Mouse (Mus musculus): ENCODE measurements around the gene H2afv. TPM values are rescaled to one million over a fixed set of nuclear protein-coding genes. Genes with fewer than 3 reads are reported as not detected.

The H2afv gene
- polyA plus RNA-seq, 1 experiment from 2014 or later = 617 TPM

GRCm38 (mm10) chr11:6392857-6393256 is 51.4 kb downstream of the H2afv start:
- ATAC-seq = no peak
- Histone ChIP-seq H3K27me3 (no peaks in the 10 kb centered on the region), H3K27ac (no peak overlapping the region), H3K36me3 (peaks cover 61% of the 10 kb centered on the region), H3K4me2 (replicated peaks) (no peak overlapping the region), H3K4me1 (replicated peaks) (peaks cover 27% of the 10 kb centered on the region), H3K9ac (replicated peaks) (no peak overlapping the region), H3K9me3 (no peaks in the 10 kb centered on the region), H3K4me3 (replicated peaks) (no peak overlapping the region)
- 92% methylated on average over 6 of the region's 6 CpGs for WGBS

- 0 out of 2 replicates have a peak overlapping the region, but pooled peaks have one; percentile 4 for H3K4me3 ChIP-seq (replicated peaks)
- no peaks in the 10 kb centered on the region for H3K27me3 ChIP-seq
- H3K9me3 ChIP-seq = no peaks in the 10 kb centered on the region
- 0 out of 2 replicates have a peak overlapping the region, but pooled peaks have one; percentile 11 for H3K9ac ChIP-seq (replicated peaks)
- no peak overlapping the region for H3K27ac ChIP-seq
- peaks cover 50% of the 10 kb centered on the region for H3K36me3 ChIP-seq
- H3K4me1 ChIP-seq (replicated peaks) = peaks cover 27% of the 10 kb centered on the region
- WGBS = 92% methylated on average over 8 of the region's 8 CpGs
- ATAC-seq = no peak
- H3K4me2 ChIP-seq (replicated peaks) = peak overlapping the region; percentile 82
Observed at GRCm38 (mm10) chr11:6391516-6392276, 52.5 kb downstream of the H2afv start.

- no peak for ATAC-seq
- Histone ChIP-seq H3K27ac (no peak overlapping the region; the same call in 1 of the 2 replicates), H3K4me1 (replicated peaks) (peaks cover 27% of the 10 kb centered on the region), H3K9me3 (no peaks in the 10 kb centered on the region), H3K4me3 (replicated peaks) (peak overlapping the region; percentile 96), H3K36me3 (peaks cover 38% of the 10 kb centered on the region), H3K4me2 (replicated peaks) (peak overlapping the region; percentile 82), H3K9ac (replicated peaks) (peak overlapping the region; percentile 97), H3K27me3 (no peaks in the 10 kb centered on the region)
- 81% methylated on average over 8 of the region's 8 CpGs for WGBS
Observed at GRCm38 (mm10) chr11:6390376-6391053, 53.7 kb downstream of the H2afv start.

GRCm38 (mm10) chr11:6389483-6389921 is 54.7 kb downstream of the H2afv start:
- Histone ChIP-seq H3K4me1 (replicated peaks) (peaks cover 27% of the 10 kb centered on the region), H3K4me2 (replicated peaks) (peak overlapping the region; percentile 82), H3K9me3 (no peaks in the 10 kb centered on the region), H3K27me3 (no peaks in the 10 kb centered on the region), H3K9ac (replicated peaks) (peak overlapping the region; percentile 97), H3K27ac (peak overlapping the region; percentile 95), H3K36me3 (peaks cover 28% of the 10 kb centered on the region), H3K4me3 (replicated peaks) (peak overlapping the region; percentile 96)
- ATAC-seq = peak; percentile 49
- WGBS = under 1% methylated on average over 21 of the region's 43 CpGs

GRCm38 (mm10) chr11:6388726-6389413 is 55.4 kb downstream of the H2afv start, which contains the start of gene Zmiz2:
Gene Zmiz2 (plus strand): TSS chr11:6389074.
- peaks cover 24% of the 10 kb centered on the region for H3K4me1 ChIP-seq (replicated peaks)
- H3K4me2 ChIP-seq (replicated peaks) = peak within 1 kb of the TSS; percentile 82
- no peaks in the 10 kb centered on the region for H3K9me3 ChIP-seq
- H3K27ac ChIP-seq = peak within 1 kb of the TSS; percentile 95
- peaks cover 22% of the 10 kb centered on the region for H3K36me3 ChIP-seq
- peak within 1 kb of the TSS; percentile 97 for H3K9ac ChIP-seq (replicated peaks)
- no peaks in the 10 kb centered on the region for H3K27me3 ChIP-seq
- peak; percentile 98 for ATAC-seq
- 11% methylated on average over 37 of the region's 60 CpGs for whole genome bisulfite sequencing
- peak within 1 kb of the TSS; percentile 96 for H3K4me3 ChIP-seq (replicated peaks)

GRCm38 (mm10) chr11:6388126-6388725 is 56.0 kb downstream of the H2afv start:
- H3K27me3 ChIP-seq = no peaks in the 10 kb centered on the region
- H3K4me2 ChIP-seq (replicated peaks) = peak overlapping the region; percentile 44
- peaks cover 21% of the 10 kb centered on the region for H3K4me1 ChIP-seq (replicated peaks)
- no peaks in the 10 kb centered on the region for H3K9me3 ChIP-seq
- peak overlapping the region; percentile 95 for H3K27ac ChIP-seq
- WGBS = 93% methylated on average over 6 of the region's 6 CpGs
- no peak for ATAC-seq
- H3K36me3 ChIP-seq = peaks cover 19% of the 10 kb centered on the region
- H3K4me3 ChIP-seq (replicated peaks) = peak overlapping the region; percentile 96
- H3K9ac ChIP-seq (replicated peaks) = no peak overlapping the region

GRCm38 (mm10) chr11:6380916-6381315 is 63.3 kb downstream of the H2afv start:
- H3K4me2 ChIP-seq (replicated peaks) = no peak overlapping the region
- H3K4me3 ChIP-seq (replicated peaks) = no peak overlapping the region
- H3K9ac ChIP-seq (replicated peaks) = no peak overlapping the region
- no peaks in the 10 kb centered on the region for H3K9me3 ChIP-seq
- no peak for ATAC-seq
- no peak overlapping the region for H3K27ac ChIP-seq
- H3K4me1 ChIP-seq (replicated peaks) = no peaks in the 10 kb centered on the region
- 89% methylated on average over 6 of the region's 6 CpGs for WGBS
- no peaks in the 10 kb centered on the region for H3K27me3 ChIP-seq
- H3K36me3 ChIP-seq = no peaks in the 10 kb centered on the region

Small RNAs within 50 kb of the gene (microRNA-seq; reads per million reads assigned to microRNA genes)
- gene Gm22123 (not detected), gene Mir7651 (3.5 reads per million, percentile 14 among the genes with 10 or more reads in this experiment)

Other genes starting within 250 kb of the H2afv start
- 0.59 and 1.0 TPM in 2 replicates for gene A730071L15Rik, start 244.4 kb downstream of the H2afv start, polyA plus RNA-seq (2015; fragmentation: Nextera tagmentation; extraction: Ambion mirVana)
- 62.7 and 65.7 TPM in 2 replicates for gene Nudcd3, start 244.0 kb downstream of the H2afv start, polyA plus RNA-seq (2015; fragmentation: Nextera tagmentation; extraction: Ambion mirVana)
- gene Npc1l1, start 214.3 kb downstream of the H2afv start, polyA plus RNA-seq (2015; fragmentation: Nextera tagmentation; extraction: Ambion mirVana) = 0.05 TPM in 1 of 2 replicates, not detected in the other
- gene Ddx56, start 176.7 kb downstream of the H2afv start, polyA plus RNA-seq (2015; fragmentation: Nextera tagmentation; extraction: Ambion mirVana) = 76.7 and 79.8 TPM in 2 replicates
- 156 and 159 TPM in 2 replicates for gene Tmed4, start 169.6 kb downstream of the H2afv start, polyA plus RNA-seq (2015; fragmentation: Nextera tagmentation; extraction: Ambion mirVana)
- gene Ogdh, start 152.8 kb downstream of the H2afv start, polyA plus RNA-seq (2015; fragmentation: Nextera tagmentation; extraction: Ambion mirVana) = 92.5 and 95.5 TPM in 2 replicates
- gene Zmiz2, start 55.4 kb downstream of the H2afv start, polyA plus RNA-seq (2015; fragmentation: Nextera tagmentation; extraction: Ambion mirVana) = 32.9 and 33.6 TPM in 2 replicates
- 3,782 and 3,914 TPM in 2 replicates for gene Ppia, start 29.0 kb downstream of the H2afv start, polyA plus RNA-seq (2015; fragmentation: Nextera tagmentation; extraction: Ambion mirVana)
- gene Purb, start 31.5 kb upstream of the H2afv start, polyA plus RNA-seq (2015; fragmentation: Nextera tagmentation; extraction: Ambion mirVana) = 12.7 and 13.9 TPM in 2 replicates
- gene Myo1g, start 76.5 kb upstream of the H2afv start, polyA plus RNA-seq (2015; fragmentation: Nextera tagmentation; extraction: Ambion mirVana) = 0.27 and 0.32 TPM in 2 replicates
- 82.4 and 87.8 TPM in 2 replicates for gene Ccm2, start 102.4 kb upstream of the H2afv start, polyA plus RNA-seq (2015; fragmentation: Nextera tagmentation; extraction: Ambion mirVana)
- gene Nacad, start 161.6 kb upstream of the H2afv start, polyA plus RNA-seq (2015; fragmentation: Nextera tagmentation; extraction: Ambion mirVana) = 96.9 and 101 TPM in 2 replicates
- gene Tbrg4, start 181.6 kb upstream of the H2afv start, polyA plus RNA-seq (2015; fragmentation: Nextera tagmentation; extraction: Ambion mirVana) = 34.6 and 35.5 TPM in 2 replicates
- not detected in 2 replicates for gene Wap, start 194.2 kb upstream of the H2afv start, polyA plus RNA-seq (2015; fragmentation: Nextera tagmentation; extraction: Ambion mirVana)
- 6.4 and 6.8 TPM in 2 replicates for gene Ramp3, start 214.1 kb upstream of the H2afv start, polyA plus RNA-seq (2015; fragmentation: Nextera tagmentation; extraction: Ambion mirVana)